Mouse (Mus musculus) sigmoid colon, adult 10 weeks (tissue): ENCODE results near the gene Ranbp2. TPM values are rescaled to one million over a fixed set of nuclear protein-coding genes. Genes with fewer than 3 reads are reported as not detected.

Experiments used
- polyA plus RNA-seq: library from polyadenylated mRNA; stranded (reverse); fragments of 350-450 nt; fragmentation: Illumina TruSeq; extraction: RNeasy Lipid Tissue Mini Kit (QIAGEN cat#74804); gene quantifications from one replicate; pipeline ENCODE4 v1.2.3, GENCODE M21; 2014; ENCODE audit warnings: low read depth, low replicate concordance

Ranbp2 gene
- polyA plus RNA-seq: 140 TPM

DNA sequence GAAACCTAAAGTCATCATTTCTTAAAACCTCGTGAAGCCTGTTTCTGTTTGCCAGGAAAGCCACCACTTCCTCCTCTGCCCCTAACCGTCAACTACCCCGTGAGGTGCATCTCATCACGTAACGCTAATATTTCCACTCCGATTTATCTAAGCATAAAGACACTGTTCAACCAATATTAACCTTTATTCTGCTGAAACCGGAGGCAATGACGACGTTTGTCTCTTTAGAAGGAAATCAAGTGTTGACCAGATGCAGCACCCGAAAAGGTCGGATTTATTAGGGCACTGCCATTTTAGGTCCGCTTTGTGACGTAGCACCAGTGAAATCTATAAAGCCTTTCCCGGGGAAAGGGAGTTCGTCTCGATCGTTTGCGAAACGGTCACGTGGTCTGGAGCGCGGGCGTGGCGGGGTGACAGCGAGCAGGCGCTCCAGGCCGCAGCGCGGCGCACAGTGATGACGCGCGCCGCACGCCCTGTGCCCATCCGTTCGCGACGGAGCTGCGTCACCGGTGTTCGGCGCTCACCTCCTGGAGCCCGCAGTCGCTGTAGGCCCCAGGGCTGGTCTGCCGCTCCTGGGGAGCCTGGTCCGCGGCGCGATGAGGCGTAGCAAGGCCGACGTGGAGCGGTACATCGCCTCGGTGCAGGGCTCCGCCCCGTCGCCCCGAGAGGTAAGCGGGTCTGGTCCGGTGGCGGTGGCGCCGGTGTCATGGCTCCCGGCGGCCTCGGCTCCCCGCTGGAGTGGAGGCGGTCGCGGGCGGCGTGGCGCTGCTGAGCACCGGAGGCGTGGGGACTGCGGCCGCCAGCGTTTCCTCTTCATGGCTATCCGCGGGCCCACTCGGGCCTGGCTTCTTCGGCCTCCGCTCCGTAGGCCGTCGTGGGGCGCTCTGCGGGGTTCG lies at the start of gene Ranbp2:
Ranbp2 (plus strand) TSS at position 537 of the 896 bp plus-strand sequence.

DNA sequence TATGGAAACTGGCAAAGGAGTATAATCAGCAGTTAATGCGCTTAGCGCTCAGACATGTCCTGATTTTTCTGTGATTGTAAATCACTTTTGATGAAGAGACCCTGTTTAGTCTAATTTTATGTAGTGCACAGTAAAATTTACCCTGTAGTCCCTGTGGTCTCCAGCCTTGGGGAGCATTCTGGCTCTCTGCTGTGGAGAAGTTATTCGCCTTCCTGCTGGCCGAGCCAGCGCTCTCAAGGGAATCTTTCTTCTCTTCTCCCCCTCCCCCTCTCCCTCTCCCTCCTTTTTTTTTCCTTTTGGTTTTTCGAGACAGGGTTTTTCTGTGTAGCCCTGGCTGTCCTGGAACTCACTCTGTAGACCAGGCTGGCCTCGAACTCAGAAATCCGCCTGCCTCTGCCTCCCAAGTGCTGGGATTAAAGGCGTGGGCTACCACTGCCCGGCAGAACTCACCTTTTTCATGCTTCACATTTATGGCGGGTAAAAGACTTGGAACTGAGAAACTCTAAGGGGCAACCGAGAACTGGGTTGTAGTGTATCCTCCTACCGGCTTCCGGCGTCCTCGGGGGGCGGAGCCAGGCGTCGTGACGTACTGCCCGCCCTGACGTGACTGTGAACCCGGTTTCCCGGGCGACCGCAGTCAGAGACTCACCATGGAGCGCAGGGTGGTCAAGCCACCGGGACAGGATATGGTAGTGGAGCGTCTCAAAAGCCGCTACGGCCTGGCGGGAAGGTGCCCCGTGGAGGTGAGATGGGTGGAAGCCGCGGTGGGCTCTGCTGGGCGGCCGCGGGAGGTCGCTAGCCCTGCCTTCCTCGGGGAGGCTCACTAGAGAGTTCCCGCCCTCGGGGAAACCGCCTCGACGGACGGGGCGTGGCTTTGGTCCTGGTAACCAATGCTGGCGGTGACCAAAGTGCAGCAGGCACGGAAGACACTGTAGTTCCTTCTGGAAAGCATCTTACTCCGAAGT lies 50.9 kb downstream of the Ranbp2 start, which contains the start of gene Ccdc138:
Ccdc138 (plus strand) TSS at position 629 of the 965 bp plus-strand sequence.

Other genes with a start within 250 kb of the Ranbp2 start
- gene AW822073, start 222.0 kb upstream of the Ranbp2 start, polyA plus RNA-seq: not detected
- not detected for gene Duxf3, start 214.2 kb upstream of the Ranbp2 start, polyA plus RNA-seq
- gene Gm4981, start 210.2 kb upstream of the Ranbp2 start, polyA plus RNA-seq: not detected
- 152 TPM for gene Gcc2, start 191.4 kb upstream of the Ranbp2 start, polyA plus RNA-seq
- 213 TPM for gene Lims1, start 123.5 kb upstream of the Ranbp2 start, polyA plus RNA-seq
- 9.6 TPM for gene Ccdc138, start 51.0 kb downstream of the Ranbp2 start, polyA plus RNA-seq
- 0.22 TPM for gene Edar, start 228.7 kb downstream of the Ranbp2 start, polyA plus RNA-seq